Mouse (Mus musculus) hindbrain, embryonic 11.5 days (tissue): ENCODE measurements around the gene Gm26897. TPM values are rescaled to one million over a fixed set of nuclear protein-coding genes. Genes with fewer than 3 reads are reported as not detected.
A peak's percentile ranks its signal among the peaks of the same experiment; 100 is the strongest.

Experiments
- ATAC-seq: fragments of 200-750 bp; cut with Nextera tagmentation; 2 replicates; pipeline ENCODE4 v1.8.0; 2017; ENCODE audit warnings: mild to moderate bottlenecking, moderate TSS enrichment, moderate library complexity; ENCODE audit not compliant: low FRiP score
- DNase-seq: peaks from one replicate; pipeline ENCODE4 v3.0.0-alpha.2; 2015; ENCODE audit warnings: low spot score
- H3K27ac ChIP-seq: fragments of 300-500 bp; sonication (generic); 2 replicates; pipeline ENCODE4 v1.5.1; 2014; ENCODE audit warnings: mild to moderate bottlenecking, low read depth, low read length
- H3K27me3 ChIP-seq: fragments of 300-500 bp; sonication (generic); 2 replicates; pipeline ENCODE4 v1.6.1; 2014; ENCODE audit warnings: mild to moderate bottlenecking, low read length, moderate library complexity, mixed read lengths; ENCODE audit not compliant: control insufficient read depth, insufficient read depth
- H3K36me3 ChIP-seq: fragments of 300-500 bp; sonication (generic); 2 replicates; pipeline ENCODE4 v1.6.1; 2014; ENCODE audit warnings: mild to moderate bottlenecking, low read length, moderate library complexity, mixed read lengths; ENCODE audit not compliant: control insufficient read depth, insufficient read depth
- H3K4me1 ChIP-seq: fragments of 300-500 bp; sonication (generic); replicated peaks from 2 replicates; pipeline ENCODE4 v1.6.1; 2014; ENCODE audit warnings: low read length, mixed read lengths; ENCODE audit not compliant: control insufficient read depth, insufficient read depth
- H3K4me2 ChIP-seq: fragments of 300-500 bp; sonication (generic); replicated peaks from 2 replicates; pipeline ENCODE4 v1.6.1; 2014; ENCODE audit warnings: mild to moderate bottlenecking, low read depth, low read length
- H3K4me3 ChIP-seq: fragments of 300-500 bp; sonication (generic); 2 replicates; pipeline ENCODE4 v1.5.1; 2014; ENCODE audit warnings: low read depth, low read length
- H3K9ac ChIP-seq: fragments of 300-500 bp; sonication (generic); 2 replicates; pipeline ENCODE4 v1.6.1; 2014; ENCODE audit warnings: low read depth, low read length
- H3K9me3 ChIP-seq: fragments of 300-500 bp; sonication (generic); 2 replicates; pipeline ENCODE4 v1.6.1; 2016; ENCODE audit warnings: low read length; ENCODE audit not compliant: control insufficient read depth
- WGBS: fragments of 180-500 bp; shearing (Covaris S2); extraction: QIAGEN DNeasy Blood & Tissue Kit; methylation state at CpG from one replicate; pipeline ENCODE4 v1.1.7; 2014; 5-methylcytosine and 5-hydroxymethylcytosine counted together
- polyA plus RNA-seq: library from polyadenylated mRNA; unstranded; fragments of >200 nt; fragmentation: Nextera tagmentation; extraction: Ambion mirVana; gene quantifications from 2 replicates; pipeline ENCODE4 v1.2.1, GENCODE M21; 2014

The Gm26897 gene
- polyA plus RNA-seq, 1 experiment from 2014 or later: not detected

GRCm38 (mm10) chr5:111760721-111761480, 27.2 kb downstream of the Gm26897 start:
- Histone ChIP-seq H3K9me3 (no peaks in the 10 kb centered on the region), H3K4me3 (peak overlapping the region; percentile 20), H3K27ac (peak overlapping the region; percentile 94), H3K9ac (peak overlapping the region; percentile 42), H3K4me2 (peak overlapping the region; percentile 59), H3K27me3 (no peaks in the 10 kb centered on the region), H3K4me1 (peaks cover 12% of the 10 kb centered on the region), H3K36me3 (no peaks in the 10 kb centered on the region)
- WGBS: 20% methylated on average over 10 of the region's 10 CpGs
- DNase-seq (peak; percentile 55), ATAC-seq (peak; percentile 28; the same call in 1 of the 2 replicates)

GRCm38 (mm10) chr5:111761574-111761973, 27.9 kb downstream of the Gm26897 start:
- peaks cover 12% of the 10 kb centered on the region for H3K4me1 ChIP-seq

GRCm38 (mm10) chr5:111762085-111762484, 28.4 kb downstream of the Gm26897 start:
- ATAC-seq (peak; percentile 75; the same call in 1 of the 2 replicates), DNase-seq (peak; percentile 87)
- Histone ChIP-seq H3K4me2 (peak overlapping the region; percentile 59), H3K9me3 (no peaks in the 10 kb centered on the region), H3K27me3 (no peaks in the 10 kb centered on the region), H3K4me1 (peaks cover 12% of the 10 kb centered on the region), H3K36me3 (no peaks in the 10 kb centered on the region), H3K4me3 (no peak overlapping the region), H3K27ac (peak overlapping the region; percentile 94), H3K9ac (0 out of 2 replicates have a peak overlapping the region, but pooled peaks have one; percentile 46)
- under 1% methylated on average over 17 of the region's 17 CpGs for WGBS

More at GRCm38 (mm10) chr5:111761574-111761973, 27.9 kb downstream of the Gm26897 start:
- DNase-seq (peak; percentile 89), ATAC-seq (peak; percentile 83)
- Histone ChIP-seq H3K27me3 (no peaks in the 10 kb centered on the region), H3K9me3 (no peaks in the 10 kb centered on the region), H3K36me3 (no peaks in the 10 kb centered on the region), H3K27ac (peak overlapping the region; percentile 94), H3K4me2 (peak overlapping the region; percentile 59), H3K4me3 (peak overlapping the region; percentile 20), H3K9ac (peak overlapping the region; percentile 42; the same call in 1 of the 2 replicates)
- WGBS: 0% methylated on average over 12 of the region's 12 CpGs

- WGBS: 69% methylated on average over 15 of the region's 15 CpGs
- H3K9ac ChIP-seq: no peak overlapping the region
- H3K27me3 ChIP-seq: no peaks in the 10 kb centered on the region
- no peak overlapping the region for H3K27ac ChIP-seq
- no peak overlapping the region for H3K4me3 ChIP-seq
- H3K36me3 ChIP-seq: no peaks in the 10 kb centered on the region
- no peak overlapping the region for H3K4me2 ChIP-seq
- no peak for DNase-seq
- ATAC-seq: no peak
- no peaks in the 10 kb centered on the region for H3K9me3 ChIP-seq
- H3K4me1 ChIP-seq: peaks cover 21% of the 10 kb centered on the region
Measured at GRCm38 (mm10) chr5:111765671-111766290, 32.1 kb downstream of the Gm26897 start.

- Histone ChIP-seq H3K27ac (no peak overlapping the region), H3K9ac (no peak overlapping the region), H3K27me3 (no peaks in the 10 kb centered on the region), H3K4me1 (peaks cover 21% of the 10 kb centered on the region), H3K36me3 (no peaks in the 10 kb centered on the region), H3K9me3 (no peaks in the 10 kb centered on the region), H3K4me2 (no peak overlapping the region), H3K4me3 (no peak overlapping the region)
- ATAC-seq (no peak), DNase-seq (no peak)
- 81% methylated on average over 4 of the region's 4 CpGs for WGBS
Measured at GRCm38 (mm10) chr5:111766696-111767095, 33.0 kb downstream of the Gm26897 start.

GRCm38 (mm10) chr5:111770266-111770665, 36.5 kb downstream of the Gm26897 start:
- H3K9me3 ChIP-seq: no peaks in the 10 kb centered on the region
- H3K36me3 ChIP-seq: no peaks in the 10 kb centered on the region
- no peak overlapping the region for H3K4me3 ChIP-seq
- ATAC-seq (peak; percentile 82), DNase-seq (peak; percentile 80)
- H3K4me1 ChIP-seq: peaks cover 19% of the 10 kb centered on the region
- peak overlapping the region; percentile 76 for H3K27ac ChIP-seq
- H3K4me2 ChIP-seq: peak overlapping the region; percentile 18
- WGBS: 7% methylated on average over 15 of the region's 15 CpGs
- no peaks in the 10 kb centered on the region for H3K27me3 ChIP-seq
- peak overlapping the region; percentile 41; the same call in 1 of the 2 replicates for H3K9ac ChIP-seq

- Histone ChIP-seq H3K27me3 (no peaks in the 10 kb centered on the region), H3K4me2 (no peak overlapping the region), H3K9ac (no peak overlapping the region), H3K27ac (peak overlapping the region; percentile 4), H3K4me3 (no peak overlapping the region), H3K4me1 (peaks cover 19% of the 10 kb centered on the region), H3K36me3 (no peaks in the 10 kb centered on the region), H3K9me3 (no peaks in the 10 kb centered on the region; the same call in 1 of the 2 replicates)
- WGBS: 19% methylated on average over 8 of the region's 8 CpGs
- DNase-seq (peak; percentile 50), ATAC-seq (0 out of 2 replicates have a peak, but pooled peaks have one; percentile 23)
Measured at GRCm38 (mm10) chr5:111772127-111772526, 38.4 kb downstream of the Gm26897 start.

- Histone ChIP-seq H3K9ac (no peak overlapping the region), H3K36me3 (no peaks in the 10 kb centered on the region), H3K4me2 (no peak overlapping the region), H3K9me3 (no peaks in the 10 kb centered on the region; the same call in 1 of the 2 replicates), H3K4me1 (peaks cover 19% of the 10 kb centered on the region), H3K27me3 (no peaks in the 10 kb centered on the region), H3K27ac (peak overlapping the region; percentile 65), H3K4me3 (no peak overlapping the region)
- DNase-seq: peak; percentile 44
- 27% methylated on average over 13 of the region's 13 CpGs for WGBS
- ATAC-seq: 0 out of 2 replicates have a peak, but pooled peaks have one; percentile 51
Measured at GRCm38 (mm10) chr5:111772591-111773406, 39.1 kb downstream of the Gm26897 start.
